Mouse (Mus musculus) fat pad, adult 2 months (tissue): ENCODE data around the gene Gm20388.
A peak's percentile ranks its signal among the peaks of the same experiment; 100 is the strongest.

Source experiments
- DNase-seq: peaks from one replicate; pipeline ENCODE4 v3.0.0-alpha.2; 2011; ENCODE audit warnings: low read depth, low spot score; ENCODE audit errors: extremely low read depth

Gene Gm20388

DNA sequence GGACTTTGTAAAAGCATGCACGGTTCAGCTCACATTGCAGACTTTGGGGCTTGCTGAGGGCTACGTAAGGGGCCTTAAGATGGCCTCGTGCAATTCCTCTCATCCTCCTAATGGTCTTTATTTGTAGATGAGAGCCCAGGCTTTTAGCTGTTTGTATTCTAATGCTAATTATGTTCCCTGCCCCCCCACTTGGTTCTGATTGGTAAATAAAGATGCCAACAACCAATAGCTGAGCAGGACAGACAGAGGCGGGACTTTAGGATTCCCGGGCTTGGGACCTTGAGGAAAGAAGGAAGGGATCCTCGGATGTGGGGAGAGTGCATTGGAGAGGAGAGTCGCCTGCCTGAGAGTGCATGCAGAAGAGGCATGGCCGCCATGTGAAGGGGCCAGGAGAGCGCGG is 3849.3 kb downstream of the Gm20388 start:
- DNase-seq = no peak

DNA sequence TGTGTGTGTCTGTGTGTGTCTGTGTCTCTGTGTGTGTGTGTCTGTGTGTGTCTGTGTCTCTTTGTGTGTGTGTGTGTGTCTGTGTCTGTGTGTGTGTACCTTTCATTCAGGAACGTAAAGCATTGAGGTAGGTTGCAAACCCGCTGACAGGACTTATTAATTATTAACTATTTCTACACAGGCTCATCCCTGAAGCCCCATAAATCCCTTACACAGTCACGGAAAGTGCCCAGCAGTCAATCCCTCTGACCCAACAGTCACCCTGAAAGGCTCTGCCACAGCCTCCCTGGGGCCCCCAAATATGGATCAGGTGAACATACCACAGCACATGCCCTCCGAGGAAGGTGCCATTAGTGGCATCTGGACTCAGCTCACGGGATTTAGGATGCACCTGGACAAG is 3849.9 kb downstream of the Gm20388 start:
- no peak for DNase-seq

DNA sequence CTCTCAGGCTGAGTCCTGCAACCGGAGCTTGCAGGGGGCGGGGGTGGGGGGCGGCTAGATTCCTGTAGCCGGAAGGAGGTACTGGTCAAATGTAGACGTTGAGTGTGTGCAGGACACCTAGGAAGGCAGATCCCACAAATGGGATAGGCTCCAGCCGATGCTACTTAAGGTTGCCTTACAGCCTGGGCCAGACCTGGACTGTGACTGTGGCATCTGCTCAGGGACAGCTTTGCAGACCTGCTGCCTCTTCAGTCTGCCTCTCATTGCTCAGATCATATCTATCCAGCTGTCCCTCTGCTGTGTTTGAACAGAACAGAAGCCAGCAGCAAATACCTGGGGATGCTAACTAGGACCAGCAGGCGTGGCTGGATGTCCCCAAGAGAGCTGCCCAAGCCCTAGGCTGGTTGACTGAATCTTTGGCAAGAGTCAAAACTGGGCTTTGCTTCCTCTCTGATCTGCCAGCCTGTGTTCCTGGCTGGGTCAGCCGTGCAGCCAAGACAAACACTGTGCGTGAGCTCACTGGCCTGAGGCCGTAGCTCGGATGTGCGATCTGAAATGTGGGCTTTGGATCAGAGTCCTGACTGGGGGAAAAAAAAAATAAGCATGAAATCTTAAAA is 3850.7 kb downstream of the Gm20388 start:
- DNase-seq = peak; percentile 87

DNA sequence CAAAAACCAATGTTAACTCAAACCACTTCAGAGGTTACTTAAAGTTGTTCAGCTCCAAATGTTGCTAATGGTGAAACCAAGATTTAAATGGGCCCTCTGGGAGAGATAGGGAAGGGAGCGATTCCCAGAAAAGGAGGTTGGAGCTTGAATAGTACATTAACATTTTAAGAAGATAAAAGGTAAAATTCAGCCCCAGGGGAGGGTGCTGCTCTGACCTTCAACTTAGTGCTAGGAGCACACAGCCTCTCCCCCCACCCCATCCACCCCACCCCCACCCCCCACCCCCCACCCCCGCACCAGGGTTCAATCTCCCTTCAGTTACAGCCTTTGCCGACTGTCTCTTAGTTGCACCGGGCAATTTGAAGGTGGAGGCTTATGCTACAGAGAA is 3851.2 kb downstream of the Gm20388 start:
- no peak for DNase-seq

DNA sequence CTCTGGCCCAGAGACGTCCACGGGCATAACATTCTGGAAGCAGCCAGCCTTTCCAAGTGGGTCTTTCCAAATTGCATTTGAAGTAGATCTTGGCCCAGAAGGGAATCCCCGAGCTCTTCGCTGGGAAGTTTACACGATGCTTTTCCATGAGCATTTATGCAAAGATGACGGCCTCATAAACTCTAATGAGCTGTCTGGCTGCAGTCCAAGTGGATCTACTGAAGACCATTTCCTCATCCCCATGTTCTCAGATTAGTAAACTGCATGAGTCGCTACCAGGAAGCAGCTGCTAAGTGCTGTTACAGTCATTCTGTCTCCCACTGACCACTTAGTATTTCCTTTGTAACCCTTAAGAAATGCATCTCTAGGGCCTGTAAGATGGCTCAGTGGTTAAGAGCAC is 3852.7 kb downstream of the Gm20388 start:
- no peak for DNase-seq

DNA sequence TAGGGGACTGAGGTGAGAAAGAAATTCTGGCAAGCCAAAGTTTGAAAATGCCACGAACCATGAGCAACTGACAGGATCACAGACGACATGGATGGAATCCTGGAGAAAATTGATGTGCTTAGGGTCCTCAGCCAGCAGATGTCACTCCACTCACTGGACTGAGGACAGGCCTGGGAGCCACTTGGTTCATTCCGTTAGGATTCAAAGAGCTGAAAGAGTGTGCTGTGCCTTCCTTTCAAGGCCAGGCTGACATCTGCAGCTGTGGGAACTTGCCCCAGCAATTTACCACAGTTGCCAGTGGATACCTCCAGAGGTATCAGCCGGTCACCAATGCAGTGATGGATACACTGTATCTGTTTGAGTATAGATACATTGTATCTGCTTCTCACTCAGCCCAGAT is 3854.0 kb downstream of the Gm20388 start:
- DNase-seq = no peak

DNA sequence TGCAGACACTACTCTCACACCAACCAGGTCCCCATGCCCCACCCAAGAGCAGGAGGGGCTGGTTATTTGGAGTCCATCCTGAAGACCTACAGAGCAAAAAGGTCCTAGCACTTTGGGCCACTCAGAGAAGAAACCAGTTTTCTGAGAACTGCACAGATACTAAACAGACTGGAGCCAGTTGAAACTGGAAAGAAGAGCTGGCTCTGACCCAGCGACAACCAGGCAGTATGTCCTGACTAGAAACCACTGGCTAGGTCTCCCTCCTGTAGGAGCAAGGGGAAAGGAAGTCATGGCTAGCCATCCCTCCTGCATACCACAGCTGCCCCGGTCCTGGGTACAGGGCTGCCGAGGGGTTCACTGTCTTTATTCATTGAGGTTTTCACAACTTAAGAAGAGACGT is 3855.9 kb downstream of the Gm20388 start:
- no peak for DNase-seq

DNA sequence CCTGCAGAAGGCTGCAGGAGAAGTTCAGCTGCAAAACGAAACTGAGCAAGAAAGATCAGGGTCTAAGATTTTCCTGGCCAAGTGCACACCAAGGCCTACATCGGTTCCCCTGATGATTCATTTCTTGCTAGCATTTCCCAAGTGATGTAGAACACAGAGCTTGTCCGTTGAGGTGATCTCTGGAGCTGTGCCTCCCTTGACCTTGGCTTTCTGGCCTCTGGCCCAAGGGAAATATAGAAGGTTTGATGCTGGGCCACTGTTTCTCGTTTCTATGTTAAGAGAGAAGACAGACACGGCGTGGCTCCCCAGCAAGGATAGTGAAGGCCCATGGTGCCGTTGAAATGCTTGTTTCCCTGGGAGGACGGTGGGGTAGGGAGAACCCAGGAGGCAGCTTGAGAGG is 3857.2 kb downstream of the Gm20388 start:
- DNase-seq = no peak

DNA sequence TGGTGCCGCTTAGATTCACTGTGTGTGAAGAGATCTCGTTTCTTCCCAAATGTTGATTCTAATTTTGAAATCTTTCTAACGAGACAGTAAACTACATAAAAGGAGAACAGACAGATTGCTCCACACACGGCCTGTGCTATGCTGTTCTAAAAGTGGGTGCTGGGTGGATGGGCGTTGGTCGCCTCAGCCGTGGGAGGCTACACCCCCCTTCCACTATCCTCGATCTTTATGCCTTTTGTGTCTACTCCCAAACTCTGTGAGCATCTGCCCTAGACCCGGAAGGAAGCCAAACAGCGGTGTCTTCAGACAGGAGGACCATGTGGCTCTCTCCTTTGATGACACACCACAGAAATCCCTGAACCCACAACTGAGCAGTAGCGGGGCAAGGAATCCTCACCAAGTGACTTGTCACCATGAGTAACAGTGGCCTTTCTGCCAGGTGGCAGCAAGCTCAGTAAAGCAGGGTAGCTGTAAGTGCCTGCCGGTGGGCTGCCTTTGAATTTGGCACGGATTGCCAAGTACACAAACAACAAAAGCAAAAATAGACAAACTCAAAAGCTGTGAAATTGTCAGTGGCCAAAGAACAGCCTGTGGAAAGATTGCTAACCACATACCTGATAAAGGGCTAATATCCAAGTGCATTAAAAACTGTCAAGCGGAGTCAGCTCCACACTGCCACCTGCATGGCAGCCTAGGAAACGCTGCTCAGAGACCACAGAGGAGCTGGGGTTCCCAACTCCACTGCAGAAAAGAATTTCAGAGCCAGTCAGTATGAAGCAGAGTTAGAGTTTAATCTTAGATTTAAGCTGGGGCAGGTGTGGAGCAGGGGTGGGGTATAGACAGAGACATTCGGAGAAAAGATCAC is 3858.1 kb downstream of the Gm20388 start:
- no peak for DNase-seq

DNA sequence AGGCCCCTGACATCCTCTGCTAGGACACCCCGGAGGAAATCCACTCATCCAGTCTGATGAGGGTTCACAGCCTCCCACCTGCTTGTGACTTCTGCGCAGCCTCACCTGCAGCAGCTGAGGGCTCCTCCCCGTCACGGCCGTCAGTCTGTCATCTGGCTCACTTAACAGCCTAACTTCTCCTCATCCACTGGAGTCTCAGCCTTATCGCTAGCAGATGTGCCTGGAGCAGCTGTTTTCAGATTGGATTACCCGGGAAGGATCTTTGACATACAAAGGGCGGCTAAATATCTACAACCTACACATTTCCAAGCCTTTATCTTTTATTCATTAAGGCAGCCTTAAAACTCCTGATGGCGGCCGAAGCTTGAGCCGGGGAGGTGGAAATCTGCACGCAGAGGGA is 3862.8 kb downstream of the Gm20388 start:
- DNase-seq = no peak

DNA sequence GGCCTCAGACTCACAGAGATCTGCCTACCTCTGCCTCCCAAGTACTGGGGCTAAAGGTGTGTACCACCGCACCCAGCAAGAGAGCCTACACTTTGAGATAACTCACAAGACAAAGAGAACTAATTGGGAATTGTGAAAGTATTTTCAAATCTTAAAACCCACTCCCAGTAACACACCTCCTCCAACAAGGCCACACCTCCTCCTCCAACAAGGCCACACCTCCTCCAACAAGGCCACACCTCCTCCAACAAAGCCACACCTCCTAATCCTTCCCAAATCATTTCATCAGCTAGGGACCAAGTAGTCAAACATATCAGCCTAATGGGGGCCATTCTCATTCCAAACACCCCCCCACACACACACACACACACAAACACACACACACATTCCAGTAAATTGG is 3863.8 kb downstream of the Gm20388 start:
- DNase-seq = no peak

DNA sequence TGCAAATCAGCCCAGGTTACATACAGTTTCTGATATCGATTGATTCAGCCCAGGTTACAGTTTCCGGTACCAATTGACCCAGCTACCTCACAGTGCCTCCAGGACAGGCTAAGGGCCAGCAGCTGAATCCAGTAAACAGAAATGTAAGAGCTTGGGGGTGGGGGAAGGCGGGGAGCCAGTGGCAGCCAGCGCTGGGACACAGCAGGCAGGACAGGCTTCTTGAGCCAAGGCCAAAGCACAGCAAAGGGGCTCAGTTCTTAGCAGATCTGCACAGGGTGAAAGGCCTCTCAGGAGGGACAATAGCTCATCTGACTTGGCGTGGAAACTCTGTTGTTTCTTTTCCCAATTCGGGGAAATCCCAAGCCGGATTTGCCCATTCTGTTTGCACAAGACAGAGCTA is 3866.7 kb downstream of the Gm20388 start:
- no peak for DNase-seq

DNA sequence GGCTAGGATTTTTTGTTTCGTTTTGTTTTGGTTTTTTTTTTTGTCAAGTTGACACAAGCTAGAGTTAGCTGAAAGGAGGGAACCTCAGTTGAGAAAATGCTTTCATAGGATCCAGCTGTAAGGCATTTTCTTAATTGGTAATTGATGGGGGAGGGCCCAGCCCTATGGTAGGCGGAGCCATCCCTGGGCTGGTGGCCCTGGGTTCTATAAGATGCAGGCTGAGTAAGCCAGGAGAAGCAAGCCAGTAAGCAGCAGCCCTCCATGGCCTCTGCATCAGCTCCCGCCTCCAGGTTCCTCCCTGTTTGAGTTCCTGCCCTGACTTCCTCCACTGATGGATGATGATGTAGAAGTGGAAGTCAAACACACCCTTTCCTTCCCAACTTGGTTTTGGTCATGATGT is 3869.8 kb downstream of the Gm20388 start:
- no peak for DNase-seq

DNA sequence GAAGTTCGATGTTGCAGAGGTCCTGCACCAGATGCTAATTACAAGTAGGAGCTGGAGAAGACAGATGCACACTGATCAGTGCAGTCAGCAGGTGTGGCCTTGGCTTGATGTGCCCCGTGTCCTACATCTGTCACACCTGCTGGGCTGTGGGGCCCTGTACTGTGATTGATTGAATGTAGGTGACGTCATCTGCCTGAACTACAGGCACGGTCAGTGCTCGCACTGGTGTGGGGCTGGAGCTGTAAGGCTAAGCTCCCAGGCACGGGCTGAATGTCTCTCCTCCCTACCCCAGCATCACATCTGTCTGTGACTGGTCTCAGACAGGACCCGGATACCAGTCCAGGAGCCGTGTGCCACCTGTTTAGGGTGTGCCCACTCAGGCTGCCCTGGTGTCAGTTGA is 3870.6 kb downstream of the Gm20388 start:
- no peak for DNase-seq

DNA sequence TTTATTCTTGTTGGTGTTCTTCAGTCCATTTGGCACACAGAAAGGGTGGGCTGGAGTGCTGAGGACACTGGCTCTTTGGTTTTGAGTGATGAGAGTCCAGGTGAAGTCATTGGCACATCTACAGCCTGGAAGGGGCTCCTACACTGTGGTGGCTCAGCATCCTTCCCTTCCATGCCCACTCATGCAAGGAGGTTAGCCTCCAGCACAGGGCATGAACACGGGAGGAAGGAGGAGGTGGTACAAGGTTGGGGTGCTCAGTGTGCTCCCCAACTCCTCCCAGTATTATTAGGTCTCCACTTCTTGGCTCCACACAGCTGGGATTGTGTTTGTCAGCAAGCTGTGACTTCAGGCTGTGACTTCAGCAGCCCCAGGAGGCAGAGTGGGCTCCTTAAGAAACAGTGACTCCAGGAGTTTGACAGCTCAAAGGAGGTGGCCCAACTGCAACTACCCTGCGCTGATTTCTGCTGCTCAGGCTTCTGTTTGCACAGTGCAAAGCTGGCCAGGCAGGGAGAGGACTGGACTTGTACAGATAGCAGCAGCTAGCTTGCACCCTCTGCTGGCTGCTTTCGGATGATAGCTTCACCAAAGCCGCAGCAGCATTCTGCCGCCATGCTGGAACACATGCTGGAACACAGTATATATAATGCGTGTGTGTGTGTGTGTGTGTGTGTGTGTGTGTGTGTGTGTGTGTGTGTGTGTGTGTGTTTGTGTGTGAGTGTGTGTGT is 3873.0 kb downstream of the Gm20388 start:
- no peak for DNase-seq

DNA sequence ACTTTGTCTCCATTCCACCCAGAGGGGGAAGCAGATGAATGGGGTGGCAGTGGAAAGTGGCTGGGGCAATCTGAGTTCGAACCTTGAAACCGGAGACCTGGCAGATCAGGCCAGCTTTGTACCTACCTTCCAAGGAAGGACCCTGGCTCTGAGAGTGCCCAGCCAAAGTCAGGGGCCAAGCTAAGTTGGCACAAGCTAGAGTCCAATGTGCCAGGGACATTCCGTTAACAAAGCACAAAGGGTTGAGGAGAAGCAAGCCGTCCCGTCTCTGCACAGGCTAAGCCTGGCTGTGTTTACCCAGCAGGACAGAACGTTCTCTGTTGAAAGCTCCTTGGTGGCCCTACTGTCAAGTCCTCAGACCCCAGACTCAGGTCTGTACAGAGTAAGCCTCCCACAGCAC is 3875.5 kb downstream of the Gm20388 start:
- DNase-seq = no peak

DNA sequence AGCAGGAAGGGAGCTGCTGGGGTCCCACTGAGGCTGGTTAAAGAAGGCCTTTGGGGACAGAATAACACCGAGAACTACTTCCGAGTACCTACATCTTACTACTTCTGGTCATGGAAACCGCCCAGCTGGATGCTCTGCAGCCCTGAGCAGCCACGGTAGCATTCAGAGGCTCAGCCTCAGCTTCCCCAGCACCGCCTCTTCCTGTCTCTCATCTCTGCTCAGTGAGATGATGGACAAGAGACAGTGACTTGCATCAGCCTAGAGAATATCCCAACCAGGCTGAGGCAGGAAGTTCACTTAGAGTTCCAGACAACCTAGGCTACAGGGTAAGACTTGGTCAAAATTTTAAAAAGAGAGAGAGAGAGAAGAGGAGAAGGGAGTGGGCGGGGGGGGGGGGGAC is 3876.0 kb downstream of the Gm20388 start:
- DNase-seq = no peak

DNA sequence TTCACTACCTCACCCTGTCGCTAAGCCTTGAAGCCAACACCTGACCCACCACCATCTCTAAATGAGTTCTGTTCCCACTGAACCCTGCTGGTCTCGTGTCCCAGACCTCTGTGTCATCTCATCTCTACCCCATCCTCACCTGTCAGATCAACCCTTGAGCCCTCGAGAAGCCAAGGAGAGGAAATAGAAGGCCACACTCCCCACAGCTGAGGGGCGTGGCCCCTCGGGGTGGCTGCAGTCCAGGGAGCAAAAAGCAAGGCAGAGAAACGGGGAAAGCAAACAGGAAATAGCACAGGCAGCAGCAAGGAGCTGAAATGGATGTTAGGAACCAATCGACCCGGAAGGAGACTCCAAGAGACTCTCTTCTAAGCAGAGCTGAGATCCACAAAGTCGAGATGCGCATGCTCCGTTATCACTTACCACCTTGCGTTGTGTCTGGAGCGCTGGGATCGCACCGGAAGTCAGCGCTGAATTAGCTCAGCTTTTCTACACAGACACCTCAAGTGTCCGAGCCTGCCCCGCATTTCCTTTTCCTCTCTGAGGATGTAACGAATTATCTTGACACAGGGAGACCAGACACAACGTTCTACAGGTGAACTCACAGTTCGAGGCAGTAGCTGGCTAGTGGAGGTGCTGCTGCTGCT is 3876.7 kb downstream of the Gm20388 start:
- no peak for DNase-seq

DNA sequence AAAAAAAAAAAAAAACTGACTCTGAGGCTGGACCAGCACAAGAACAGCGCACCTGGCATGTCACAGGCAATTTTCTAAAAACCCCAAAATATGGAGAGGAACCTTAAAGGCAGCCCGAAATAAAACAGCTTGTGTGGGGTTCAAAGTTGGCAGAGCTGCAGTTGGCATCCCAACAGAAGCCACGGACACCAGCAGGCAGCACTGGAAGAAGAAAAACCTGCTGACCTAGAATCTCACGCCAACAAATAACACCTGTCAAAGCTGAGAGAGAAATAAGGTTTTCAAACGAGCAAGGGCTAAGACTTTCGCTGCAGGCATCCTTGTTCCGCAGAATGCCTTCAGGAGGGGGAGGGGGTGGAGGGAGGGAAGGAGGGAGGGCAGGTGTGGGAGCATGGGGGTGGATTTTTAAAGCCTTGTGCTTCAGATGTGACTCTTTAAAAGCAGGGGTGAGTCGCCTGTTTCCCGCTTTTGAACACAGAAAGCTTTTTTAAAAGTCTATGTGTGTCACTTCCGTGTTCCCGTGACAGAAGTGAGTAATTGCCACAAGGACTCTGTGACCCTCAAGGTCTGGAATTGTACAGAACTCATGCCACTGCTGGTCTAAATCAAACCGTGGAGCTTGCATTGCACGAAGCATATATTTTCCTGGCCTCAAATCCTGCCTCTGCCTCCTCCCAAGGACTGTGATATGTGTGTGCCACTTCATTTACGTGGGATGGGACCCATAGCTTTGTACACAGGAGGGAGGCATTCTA is 3878.0 kb downstream of the Gm20388 start:
- DNase-seq = no peak

DNA sequence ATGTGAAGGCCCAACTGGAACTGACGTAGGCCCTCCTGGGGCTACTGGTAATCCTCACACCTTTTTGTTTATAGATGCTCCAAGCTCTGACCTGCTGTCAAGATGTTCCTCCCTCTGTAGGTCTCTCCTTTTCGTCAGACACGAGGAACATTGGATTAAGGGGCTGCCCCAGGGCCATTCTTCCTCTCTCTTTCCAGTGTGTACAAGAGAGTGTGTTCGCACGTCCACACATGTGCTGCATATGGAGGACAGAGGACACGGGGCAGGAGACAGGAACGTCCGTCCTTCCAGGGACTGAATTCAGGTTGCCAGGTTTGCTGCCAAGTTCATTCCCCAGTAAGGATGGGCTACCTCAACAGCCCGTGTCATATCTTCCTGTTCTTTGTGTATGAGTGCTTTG is 3878.8 kb downstream of the Gm20388 start:
- DNase-seq = no peak

DNA sequence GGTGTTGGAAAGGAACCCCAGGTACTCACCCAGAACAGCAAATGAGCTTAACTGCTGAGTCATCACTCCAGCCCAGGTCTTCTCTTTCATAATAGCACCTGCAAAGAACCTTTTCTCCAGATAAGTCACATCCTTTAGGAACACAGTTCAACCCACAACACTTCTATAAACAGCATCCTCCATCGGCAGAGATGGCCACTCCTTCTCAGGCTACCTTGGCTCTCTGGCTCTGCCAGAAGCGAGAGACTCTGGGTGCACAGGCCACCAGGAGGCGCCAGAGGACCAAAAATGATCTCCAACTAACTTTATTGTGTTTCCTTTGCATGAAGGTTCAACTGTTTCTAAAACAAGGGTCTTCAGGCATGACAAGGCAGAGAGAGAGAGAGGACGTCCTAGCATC is 3879.3 kb downstream of the Gm20388 start:
- no peak for DNase-seq
